Mouse (Mus musculus) limb, embryonic 12.5 days (tissue): ENCODE measurements at regions not wholly inside any gene's neighbourhood (a gene's known extent, or its start where the extent isn't known, plus 50 kb on each side); places are given as distances from the start of the nearest gene placed in this dataset.

Source experiments
- ATAC-seq: fragments of 200-750 bp; cut with Nextera tagmentation; 2 replicates; pipeline ENCODE4 v1.8.0; 2017; ENCODE audit warnings: low read depth, moderate TSS enrichment; ENCODE audit not compliant: insufficient number of reproducible peaks, insufficient read depth, low FRiP score, low TSS enrichment
- H3K27ac ChIP-seq: fragments of 300-500 bp; sonication (generic); 2 replicates; pipeline ENCODE4 v1.5.1; 2016; ENCODE audit warnings: mild to moderate bottlenecking, moderate library complexity
- H3K27me3 ChIP-seq: fragments of 300-500 bp; sonication (generic); 2 replicates; pipeline ENCODE4 v1.6.1; 2016; ENCODE audit warnings: mild to moderate bottlenecking, moderate library complexity
- H3K36me3 ChIP-seq: fragments of 300-500 bp; sonication (generic); 2 replicates; pipeline ENCODE4 v1.6.1; 2016; ENCODE audit warnings: mild to moderate bottlenecking, moderate library complexity
- H3K4me1 ChIP-seq: fragments of 300-500 bp; sonication (generic); replicated peaks from 2 replicates; pipeline ENCODE4 v1.6.1; 2016
- H3K4me2 ChIP-seq: fragments of 300-500 bp; sonication (generic); 2 replicates; pipeline ENCODE4 v1.6.1; 2016; ENCODE audit warnings: mild to moderate bottlenecking, moderate library complexity
- H3K4me3 ChIP-seq: fragments of 300-500 bp; sonication (generic); replicated peaks from 2 replicates; pipeline ENCODE4 v1.5.1; 2016; ENCODE audit warnings: mild to moderate bottlenecking
- H3K9ac ChIP-seq: fragments of 300-500 bp; sonication (generic); replicated peaks from 2 replicates; pipeline ENCODE4 v1.6.1; 2016; ENCODE audit warnings: mild to moderate bottlenecking, moderate library complexity
- H3K9me3 ChIP-seq: fragments of 300-500 bp; sonication (generic); 2 replicates; pipeline ENCODE4 v1.6.1; 2016; ENCODE audit warnings: mild to moderate bottlenecking, moderate library complexity
- WGBS: fragments of 180-500 bp; shearing (Covaris S2); methylation state at CpG from one replicate; pipeline ENCODE4 v1.1.7; 2016; 5-methylcytosine and 5-hydroxymethylcytosine counted together

DNA sequence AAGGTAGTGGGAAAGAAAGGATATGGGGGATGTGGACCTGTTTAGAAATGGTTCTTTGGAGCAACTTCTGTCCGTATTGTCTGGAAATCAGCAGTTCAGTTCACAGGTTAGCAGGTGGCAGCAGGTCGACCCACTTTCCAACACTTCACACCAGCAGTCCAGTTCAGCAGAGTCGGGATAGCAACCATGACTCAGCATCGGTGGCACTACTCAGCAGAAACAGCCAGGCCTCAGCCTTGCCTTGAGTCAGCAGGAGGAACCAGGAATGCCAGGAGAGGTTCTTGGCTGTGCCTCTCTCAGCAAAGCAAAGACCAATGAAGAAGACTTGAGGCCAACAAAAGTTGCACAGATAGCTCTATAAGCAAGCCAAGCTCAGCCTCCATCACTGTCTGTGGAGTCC is 66.8 kb upstream of the Arhgap5 start:
- ATAC-seq = no peak
- Histone ChIP-seq H3K4me2 (no peak overlapping the region), H3K4me1 (0 out of 2 replicates have a peak, but pooled peaks cover 5% of the 10 kb centered on the region), H3K9ac (no peak overlapping the region), H3K27ac (no peak overlapping the region), H3K4me3 (no peak overlapping the region), H3K36me3 (no peaks in the 10 kb centered on the region), H3K9me3 (no peaks in the 10 kb centered on the region), H3K27me3 (no peaks in the 10 kb centered on the region)
- 89% methylated on average over 4 of the region's 4 CpGs for WGBS

DNA sequence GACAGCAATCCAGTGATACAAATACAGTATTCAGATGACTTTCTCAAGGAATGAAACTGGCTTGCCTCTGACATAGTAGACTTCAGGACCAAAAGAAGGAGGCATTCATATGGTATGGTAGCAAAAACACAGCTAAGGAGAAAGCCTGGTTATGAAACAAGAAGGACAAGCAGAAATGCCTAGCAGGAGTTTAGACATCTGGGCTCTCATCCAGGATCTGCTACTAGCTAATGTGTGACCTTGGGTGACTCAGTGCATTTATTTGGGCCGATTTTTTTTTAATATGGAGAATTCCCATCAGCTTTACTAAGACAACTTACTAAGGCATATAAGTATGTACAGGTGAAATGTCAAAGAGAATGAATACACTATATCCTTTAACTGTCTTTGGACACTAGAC is 64.5 kb upstream of the Arhgap5 start:
- Histone ChIP-seq H3K9ac (no peak overlapping the region), H3K36me3 (no peaks in the 10 kb centered on the region), H3K4me1 (0 out of 2 replicates have a peak, but pooled peaks cover 5% of the 10 kb centered on the region), H3K4me3 (no peak overlapping the region), H3K27me3 (no peaks in the 10 kb centered on the region), H3K9me3 (no peaks in the 10 kb centered on the region), H3K4me2 (no peak overlapping the region), H3K27ac (no peak overlapping the region)
- no peak for ATAC-seq
- 80% methylated on average over 1 of the region's 1 CpGs for WGBS

DNA sequence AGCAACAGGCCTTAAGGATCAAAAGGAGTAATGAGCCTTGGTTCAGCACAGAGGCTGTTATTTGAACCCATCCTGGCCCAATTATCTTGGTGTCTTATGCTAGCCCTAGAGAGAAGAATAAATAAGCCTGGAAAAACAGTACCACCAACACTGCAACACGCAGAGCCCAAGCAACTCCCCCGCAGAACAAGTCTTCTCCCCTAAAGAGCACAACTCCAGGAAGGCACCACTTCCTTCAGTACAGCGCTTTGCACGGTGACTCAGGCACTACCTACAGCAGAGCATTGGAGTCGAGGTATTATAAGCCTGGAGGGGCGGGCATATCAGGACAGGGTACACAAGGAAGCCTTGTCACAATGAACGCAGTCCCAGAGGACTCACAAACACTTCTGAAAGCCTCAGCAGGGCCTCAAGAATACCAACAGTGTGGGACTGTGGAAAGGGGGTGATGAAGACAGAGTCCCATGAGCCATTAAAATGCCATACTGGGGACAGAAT is 62.9 kb upstream of the Arhgap5 start:
- H3K4me2 ChIP-seq = no peak overlapping the region
- 73% methylated on average over 7 of the region's 7 CpGs for WGBS
- ATAC-seq = no peak

DNA sequence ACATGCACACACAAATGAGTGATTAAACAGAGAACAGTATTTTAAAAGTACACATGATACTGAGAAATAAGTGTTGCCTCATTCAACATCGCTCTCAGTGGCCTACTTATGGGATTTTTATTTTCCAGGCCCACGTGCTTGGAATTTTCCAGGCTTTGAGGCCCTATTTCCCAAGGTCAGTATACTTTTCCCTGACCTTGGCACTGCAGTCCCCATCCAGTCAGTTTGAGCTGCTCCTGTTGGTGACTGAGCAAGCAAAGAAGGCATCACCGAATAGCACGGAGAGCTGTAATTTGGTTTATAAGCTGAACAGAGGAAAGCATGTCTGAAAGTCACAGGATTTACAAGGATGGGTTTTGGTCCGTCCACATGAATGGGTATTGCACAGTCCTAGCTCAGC is 61.4 kb upstream of the Arhgap5 start:
- 89% methylated on average over 5 of the region's 5 CpGs for WGBS

More for the DNA sequence above, 62.9 kb upstream of the Arhgap5 start:
- Histone ChIP-seq H3K27me3 (no peaks in the 10 kb centered on the region), H3K4me1 (peaks cover 7% of the 10 kb centered on the region; the same call in 1 of the 2 replicates), H3K27ac (peak overlapping the region; percentile 41; the same call in 1 of the 2 replicates), H3K9me3 (no peaks in the 10 kb centered on the region), H3K36me3 (no peaks in the 10 kb centered on the region), H3K4me3 (no peak overlapping the region), H3K9ac (no peak overlapping the region)

DNA sequence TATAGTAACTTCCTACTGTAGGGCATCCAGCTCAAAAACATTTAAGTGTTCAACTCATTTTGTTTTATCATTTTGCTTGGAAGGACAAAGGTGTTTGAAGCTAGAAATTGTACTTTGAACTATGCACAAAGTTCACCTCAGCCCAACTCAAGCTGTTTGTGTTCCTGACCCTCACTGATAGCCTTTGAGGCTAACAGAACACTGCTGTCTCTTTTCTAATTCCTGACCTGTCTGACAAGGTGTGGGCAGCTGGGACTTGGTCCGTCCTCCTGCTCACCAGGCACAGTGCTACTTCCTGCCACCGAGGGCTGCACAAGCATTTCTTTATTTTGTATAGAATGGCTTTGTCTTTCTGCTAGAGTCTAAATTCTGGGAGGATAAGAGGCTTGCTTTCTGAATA is 58.0 kb upstream of the Arhgap5 start:
- no peak overlapping the region for H3K9ac ChIP-seq
- no peaks in the 10 kb centered on the region for H3K36me3 ChIP-seq
- no peak overlapping the region for H3K4me2 ChIP-seq
- H3K4me1 ChIP-seq = peaks cover 17% of the 10 kb centered on the region
- ATAC-seq = no peak
- no peak overlapping the region for H3K4me3 ChIP-seq
- H3K9me3 ChIP-seq = no peaks in the 10 kb centered on the region
- WGBS = 64% methylated on average over 2 of the region's 2 CpGs
- H3K27ac ChIP-seq = no peak overlapping the region
- no peaks in the 10 kb centered on the region for H3K27me3 ChIP-seq

More for the DNA sequence above, 61.4 kb upstream of the Arhgap5 start:
- Histone ChIP-seq H3K36me3 (no peaks in the 10 kb centered on the region), H3K4me1 (peaks cover 8% of the 10 kb centered on the region; the same call in 1 of the 2 replicates), H3K4me2 (no peak overlapping the region), H3K27ac (no peak overlapping the region), H3K9ac (no peak overlapping the region), H3K9me3 (no peaks in the 10 kb centered on the region), H3K4me3 (no peak overlapping the region), H3K27me3 (no peaks in the 10 kb centered on the region)
- ATAC-seq = no peak

DNA sequence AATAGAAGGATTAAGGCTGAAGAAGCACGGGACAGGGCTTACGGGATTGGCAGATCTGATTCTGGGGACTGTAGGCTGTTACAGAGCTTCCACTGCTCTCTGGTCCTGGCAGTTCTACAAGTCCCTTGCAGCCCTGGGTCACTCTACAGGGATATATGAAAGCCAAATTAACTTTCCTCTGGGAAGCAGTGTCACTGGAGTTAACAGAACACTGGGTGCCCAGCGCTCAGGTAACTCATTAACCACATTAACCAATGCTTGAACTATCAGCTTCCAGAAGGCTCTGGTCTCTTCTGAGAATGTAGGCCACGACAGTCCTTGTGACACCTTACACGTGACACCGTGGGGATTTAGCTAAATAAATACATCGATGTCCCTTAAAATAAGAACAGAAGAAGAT is 57.3 kb upstream of the Arhgap5 start:
- Histone ChIP-seq H3K36me3 (no peaks in the 10 kb centered on the region), H3K4me1 (peaks cover 12% of the 10 kb centered on the region), H3K27me3 (no peaks in the 10 kb centered on the region), H3K9me3 (no peaks in the 10 kb centered on the region), H3K9ac (no peak overlapping the region), H3K27ac (no peak overlapping the region), H3K4me3 (no peak overlapping the region), H3K4me2 (no peak overlapping the region)
- ATAC-seq = no peak
- 89% methylated on average over 7 of the region's 7 CpGs for WGBS

DNA sequence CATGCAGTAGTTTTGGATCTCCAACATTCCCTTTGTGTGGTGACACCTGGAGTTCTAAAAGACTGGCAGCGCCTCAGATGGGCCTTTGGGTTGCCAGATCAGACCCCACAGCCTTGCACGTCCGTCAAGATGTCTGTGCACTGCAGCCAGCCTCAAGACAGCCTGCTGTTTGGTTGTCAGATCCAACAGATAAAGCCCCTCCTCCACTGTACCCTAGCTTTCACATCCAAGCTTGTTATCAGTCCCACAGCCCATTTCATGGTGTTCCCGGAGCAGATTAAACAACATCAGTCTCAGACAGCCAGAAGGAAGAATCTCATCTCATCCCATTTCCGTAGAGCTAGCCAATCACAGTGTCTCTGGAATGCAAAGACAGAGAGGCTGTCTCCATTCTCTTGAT is 56.3 kb upstream of the Arhgap5 start:
- Histone ChIP-seq H3K27me3 (no peaks in the 10 kb centered on the region), H3K27ac (no peak overlapping the region), H3K4me2 (no peak overlapping the region), H3K9me3 (no peaks in the 10 kb centered on the region), H3K36me3 (no peaks in the 10 kb centered on the region), H3K4me1 (peaks cover 12% of the 10 kb centered on the region), H3K9ac (no peak overlapping the region), H3K4me3 (no peak overlapping the region)
- ATAC-seq = no peak
- 80% methylated on average over 5 of the region's 5 CpGs for WGBS

DNA sequence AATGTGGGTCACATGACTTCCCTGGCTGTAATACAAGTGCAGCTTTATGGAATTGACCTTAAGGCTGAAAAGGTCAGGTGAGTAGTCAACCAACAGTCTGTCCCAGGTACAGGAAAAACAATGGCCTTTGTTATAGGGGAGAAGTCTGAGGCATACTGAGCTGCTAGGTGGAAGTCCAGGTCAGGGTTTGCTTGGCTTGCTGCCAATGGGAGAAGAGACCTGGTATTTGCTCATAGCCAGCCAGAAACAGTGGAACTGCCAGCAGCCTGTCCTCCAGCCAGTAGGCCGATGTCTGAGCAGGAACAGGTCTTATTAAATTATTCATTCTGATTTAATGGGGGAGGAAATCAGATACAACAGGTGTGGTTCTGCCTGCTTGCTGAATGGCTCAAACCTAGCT is 55.6 kb upstream of the Arhgap5 start:
- no peak for ATAC-seq
- Histone ChIP-seq H3K9ac (no peak overlapping the region), H3K36me3 (no peaks in the 10 kb centered on the region), H3K27ac (no peak overlapping the region), H3K4me2 (no peak overlapping the region), H3K9me3 (no peaks in the 10 kb centered on the region), H3K4me3 (no peak overlapping the region), H3K4me1 (peaks cover 12% of the 10 kb centered on the region), H3K27me3 (no peaks in the 10 kb centered on the region)
- WGBS = 47% methylated on average over 1 of the region's 1 CpGs

DNA sequence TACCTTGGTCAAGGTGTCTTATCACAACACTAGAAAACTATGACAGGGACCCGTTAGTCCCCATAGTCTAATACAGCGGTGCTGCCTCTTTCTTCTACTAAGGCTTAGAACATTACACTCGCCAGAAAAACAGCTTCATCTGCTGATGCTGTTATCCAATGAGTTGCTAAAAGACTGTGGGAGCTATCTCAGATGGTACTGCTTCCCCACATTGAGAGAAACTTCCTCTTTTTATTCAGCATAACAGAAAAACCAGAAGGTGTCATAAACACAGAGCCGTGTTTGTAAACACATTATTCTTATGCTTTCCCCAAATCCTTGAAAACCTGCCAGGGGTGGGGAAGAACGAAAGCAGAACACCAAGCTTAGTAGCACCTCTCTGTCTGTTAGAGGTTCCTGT is 49.9 kb upstream of the Arhgap5 start:
- Histone ChIP-seq H3K4me2 (no peak overlapping the region), H3K27me3 (no peaks in the 10 kb centered on the region), H3K4me3 (no peak overlapping the region), H3K36me3 (no peaks in the 10 kb centered on the region), H3K9me3 (peaks cover 11% of the 10 kb centered on the region; the same call in 1 of the 2 replicates), H3K4me1 (no peaks in the 10 kb centered on the region), H3K9ac (no peak overlapping the region), H3K27ac (no peak overlapping the region)
- no peak for ATAC-seq
- 89% methylated on average over 5 of the region's 5 CpGs for WGBS
